Mouse (Mus musculus) telencephalon, adult 2 months (tissue): ENCODE measurements at regions not wholly inside any gene's neighbourhood (a gene's known extent, or its start where the extent isn't known, plus 50 kb on each side); places are given as distances from the start of the nearest gene placed in this dataset.

ENCODE experiments used
- DNase-seq: peaks from one replicate; pipeline ENCODE4 v3.0.0-alpha.2; 2011; ENCODE audit warnings: low read depth, low spot score

- peak; percentile 22 for DNase-seq
These were observed 165.5 kb downstream of the Dsel start for GRCm38 (mm10) chr1:111699030-111699732.

- DNase-seq = no peak
These were observed 203.8 kb downstream of the Dsel start for GRCm38 (mm10) chr1:111660950-111661349.

GRCm38 (mm10) chr1:111660099-111660670, 204.5 kb downstream of the Dsel start:
- DNase-seq = peak; percentile 26

- DNase-seq = peak; percentile 36
These were observed 230.8 kb downstream of the Dsel start for GRCm38 (mm10) chr1:111633860-111634460.
